Mouse (Mus musculus) small intestine, adult 2 months (tissue): ENCODE data around the gene Prkag2.

Experiments
- CTCF ChIP-seq: fragments of 200-500 bp; IDR thresholded peaks from 2 replicates; pipeline ENCODE4 v1.5.1; 2012; ENCODE audit warnings: low read depth, mild to moderate bottlenecking, control low read depth, inconsistent platforms, low read length, moderate library complexity, mixed read lengths; ENCODE audit not compliant: insufficient replicate concordance, insufficient read length; ENCODE audit errors: extremely low read depth
- POLR2A ChIP-seq: fragments of 200-500 bp; IDR thresholded peaks from 2 replicates; pipeline ENCODE4 v1.6.1; 2012; ENCODE audit warnings: low read depth, mild to moderate bottlenecking, control low read depth, inconsistent platforms, low read length, moderate library complexity

DNA sequence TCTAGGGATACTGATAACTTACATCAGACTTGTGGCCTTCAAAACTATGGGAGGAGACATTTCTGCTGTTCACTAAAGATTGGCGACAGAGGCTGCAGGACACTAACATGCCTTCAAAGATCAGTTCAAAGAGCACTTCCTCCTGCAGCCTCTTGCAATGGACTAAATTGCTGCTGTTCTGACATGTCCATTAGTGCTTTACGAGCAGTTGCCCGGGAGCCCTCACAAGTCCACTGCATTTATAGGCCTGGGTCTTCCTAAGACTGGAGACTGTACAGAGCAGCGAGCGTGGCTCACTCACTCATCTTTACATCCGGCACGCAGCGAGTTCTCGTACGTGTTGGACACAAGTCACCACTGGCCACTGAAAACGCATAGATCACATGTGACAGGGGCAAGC lies 208.0 kb downstream of the Prkag2 start:
- TF ChIP-seq CTCF (no peak), POLR2A (no peak)
